Mouse (Mus musculus) C2C12 (cell line): ENCODE measurements around the gene Naa25.

Experiments
- CTCF ChIP-seq: IDR thresholded peaks from one replicate; pipeline ENCODE4 v1.5.1; 2011; ENCODE audit not compliant: control insufficient read depth, insufficient read depth, insufficient read length
- FOSL1 ChIP-seq: IDR thresholded peaks from one replicate; pipeline ENCODE4 v1.8.0; 2011; ENCODE audit warnings: mild to moderate bottlenecking, low read length; ENCODE audit not compliant: poor library complexity, insufficient read depth, severe bottlenecking
- MAX ChIP-seq: IDR thresholded peaks from one replicate; pipeline ENCODE4 v1.6.1; 2011; ENCODE audit warnings: mild to moderate bottlenecking, control low read depth
- MYOD1 ChIP-seq: IDR thresholded peaks from one replicate; pipeline ENCODE4 v1.6.1; 2011; ENCODE audit warnings: low read depth; ENCODE audit not compliant: control insufficient read depth, insufficient read length
- MYOG ChIP-seq: IDR thresholded peaks from one replicate; pipeline ENCODE4 v1.6.1; 2011; ENCODE audit not compliant: control insufficient read depth, insufficient read length; ENCODE audit errors: extremely low read depth
- USF1 ChIP-seq: IDR thresholded peaks from one replicate; pipeline ENCODE4 v1.6.1; 2011; ENCODE audit warnings: low read depth, mild to moderate bottlenecking, control low read depth, moderate library complexity

GRCm38 (mm10) chr5:121452906-121453305 is 55.2 kb downstream of the Naa25 start:
- TF ChIP-seq CTCF (no peak), MYOG (no peak), FOSL1 (no peak), USF1 (no peak), MAX (no peak), MYOD1 (no peak)
